Mouse (Mus musculus) myocyte (in vitro differentiated cells): ENCODE data around the gene Pla2g7.

Experiments
- CEBPB ChIP-seq: IDR thresholded peaks from 2 replicates; pipeline ENCODE4 v1.6.1; 2011; ENCODE audit warnings: mild to moderate bottlenecking, moderate library complexity; ENCODE audit not compliant: poor library complexity, insufficient read depth, severe bottlenecking
- E2F4 ChIP-seq: IDR thresholded peaks from one replicate; pipeline ENCODE4 v1.6.1; 2011; ENCODE audit warnings: mild to moderate bottlenecking, control low read depth, moderate library complexity; ENCODE audit not compliant: insufficient read depth
- MAX ChIP-seq: IDR thresholded peaks from one replicate; pipeline ENCODE4 v1.6.1; 2011; ENCODE audit warnings: low read depth, mild to moderate bottlenecking, control low read depth
- MYOG ChIP-seq, 3 experiments: IDR thresholded peaks; one replicate each; pipeline ENCODE4 v1.6.1; 2011; ENCODE audit warnings: control low read depth in 2 of 3, low read depth in 2 of 3, mild to moderate bottlenecking in 2 of 3; ENCODE audit not compliant: insufficient read length in 2 of 3, control insufficient read depth in 1 of 3, insufficient read depth in 1 of 3
- POLR2A ChIP-seq: IDR thresholded peaks from one replicate; pipeline ENCODE4 v1.6.1; 2011; ENCODE audit warnings: low read depth, mild to moderate bottlenecking, control low read depth, moderate library complexity; ENCODE audit not compliant: insufficient read length
- REST ChIP-seq: IDR thresholded peaks from one replicate; pipeline ENCODE4 v1.6.1; 2011; ENCODE audit warnings: mild to moderate bottlenecking, control low read depth, moderate library complexity; ENCODE audit not compliant: insufficient read depth, insufficient read length
- TCF12 ChIP-seq: IDR thresholded peaks from one replicate; pipeline ENCODE4 v1.6.1; 2011; ENCODE audit warnings: mild to moderate bottlenecking, control low read depth; ENCODE audit not compliant: poor library complexity, insufficient read depth, severe bottlenecking
- USF1 ChIP-seq: IDR thresholded peaks from one replicate; pipeline ENCODE4 v1.6.1; 2011; ENCODE audit warnings: low read depth, mild to moderate bottlenecking, control low read depth, moderate library complexity

- TF ChIP-seq POLR2A, result no peak
- no peak for TF ChIP-seq TCF12
- TF ChIP-seq MYOG (IDR thresholded peaks at IDR 0.05; ENCODE audit: control insufficient read depth in 1 of 3, insufficient read depth in 1 of 3, insufficient read length in 2 of 3, low read depth in 2 of 3), result no peak
- TF ChIP-seq E2F4, result no peak
- TF ChIP-seq CEBPB, result no peak
- no peak for TF ChIP-seq USF1
- no peak for TF ChIP-seq MAX
- no peak for TF ChIP-seq REST
These were observed 19.4 kb downstream of the Pla2g7 start for GRCm38 (mm10) chr17:43587278-43587677.
